Mouse (Mus musculus) forebrain, embryonic 11.5 days (tissue): ENCODE measurements around the gene Polg. TPM values are rescaled to one million over a fixed set of nuclear protein-coding genes. Genes with fewer than 3 reads are reported as not detected.

Experiments
- ATAC-seq: fragments of 200-750 bp; cut with Nextera tagmentation; replicated peaks from 2 replicates; pipeline ENCODE4 v1.8.0; 2017; ENCODE audit warnings: moderate TSS enrichment; ENCODE audit not compliant: low FRiP score
- DNase-seq: peaks from one replicate; pipeline ENCODE4 v3.0.0-alpha.2; 2017; ENCODE audit warnings: low spot score
- H3K27ac ChIP-seq: fragments of 300-500 bp; sonication (generic); 2 replicates; pipeline ENCODE4 v1.5.1; 2014; ENCODE audit warnings: low read depth, low read length
- H3K27me3 ChIP-seq: fragments of 300-500 bp; sonication (generic); 2 replicates; pipeline ENCODE4 v1.6.1; 2014; ENCODE audit warnings: mild to moderate bottlenecking, low read length, mixed read lengths; ENCODE audit not compliant: control insufficient read depth, insufficient read depth
- H3K36me3 ChIP-seq: fragments of 300-500 bp; sonication (generic); 2 replicates; pipeline ENCODE4 v1.6.1; 2014; ENCODE audit warnings: mild to moderate bottlenecking, low read length, moderate library complexity, mixed read lengths; ENCODE audit not compliant: control insufficient read depth, insufficient read depth
- H3K4me1 ChIP-seq: fragments of 300-500 bp; sonication (generic); replicated peaks from 2 replicates; pipeline ENCODE4 v1.6.1; 2014; ENCODE audit warnings: low read length, mixed read lengths; ENCODE audit not compliant: control insufficient read depth, insufficient read depth
- H3K4me2 ChIP-seq: fragments of 300-500 bp; sonication (generic); 2 replicates; pipeline ENCODE4 v1.6.1; 2014; ENCODE audit warnings: low read depth, mild to moderate bottlenecking, low read length, moderate library complexity, mixed read lengths; ENCODE audit not compliant: severe bottlenecking
- H3K4me3 ChIP-seq: fragments of 300-500 bp; sonication (generic); 2 replicates; pipeline ENCODE4 v1.5.1; 2014; ENCODE audit warnings: low read depth, low read length
- H3K9ac ChIP-seq: fragments of 300-500 bp; sonication (generic); 2 replicates; pipeline ENCODE4 v1.6.1; 2014; ENCODE audit warnings: low read length
- H3K9me3 ChIP-seq: fragments of 300-500 bp; sonication (generic); 2 replicates; pipeline ENCODE4 v1.6.1; 2016; ENCODE audit warnings: low read length, mixed read lengths; ENCODE audit not compliant: control insufficient read depth
- WGBS: fragments of 180-500 bp; shearing (Covaris S2); extraction: QIAGEN DNeasy Blood & Tissue Kit; methylation state at CpG from one replicate; pipeline ENCODE4 v1.1.7; 2014; 5-methylcytosine and 5-hydroxymethylcytosine counted together
- polyA plus RNA-seq: library from polyadenylated mRNA; unstranded; fragments of >200 nt; fragmentation: Nextera tagmentation; extraction: Ambion mirVana; gene quantifications from 2 replicates; pipeline ENCODE4 v1.2.1, GENCODE M21; 2014

Gene Polg
- 48.2 and 48.5 TPM in 2 replicates for polyA plus RNA-seq

DNA sequence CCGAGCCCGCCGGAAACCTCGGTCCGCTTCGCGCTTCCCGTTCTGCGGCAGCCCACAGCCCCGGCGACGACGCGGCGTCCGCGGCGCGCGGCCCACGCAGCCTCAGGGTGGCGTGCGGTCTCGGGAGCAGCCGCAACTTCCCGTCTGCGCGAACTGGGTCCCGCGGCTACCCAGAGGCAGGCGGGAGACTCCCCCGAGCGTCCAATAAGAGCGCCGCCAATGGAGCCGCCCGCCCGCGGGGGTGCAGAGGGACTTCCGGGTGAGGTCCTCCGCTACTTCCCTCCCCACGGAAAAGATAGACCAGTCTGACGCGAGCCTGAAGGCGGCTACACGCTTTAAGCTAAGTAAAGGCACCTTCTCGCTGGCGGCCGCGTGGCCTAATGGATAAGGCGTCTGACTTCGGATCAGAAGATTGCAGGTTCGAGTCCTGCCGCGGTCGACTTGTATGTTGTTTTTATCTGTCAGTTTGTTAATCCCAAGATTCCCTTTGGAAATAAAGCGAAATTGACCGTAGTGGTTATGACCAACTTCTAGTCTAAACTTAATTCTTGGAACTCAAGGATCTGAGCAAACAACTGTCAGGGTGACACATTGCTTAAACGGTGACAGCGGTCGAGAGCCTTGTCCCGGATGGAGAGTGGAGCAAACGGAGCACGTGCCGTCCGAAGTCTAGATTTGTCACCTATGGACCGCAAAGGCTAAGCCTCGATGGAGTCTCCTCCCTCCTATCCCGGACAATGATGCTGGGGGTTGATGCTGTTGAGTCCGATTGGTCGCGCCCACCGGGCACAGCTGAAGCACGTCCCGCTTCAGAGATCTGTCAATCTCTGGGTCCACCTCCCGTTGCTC lies at the start of gene Polg:
Gene Polg, minus strand, starts transcription at position 310 of the 849 bp plus-strand sequence.
- under 1% methylated on average over 76 of the region's 76 CpGs for WGBS
- no peaks in the 10 kb centered on the region for H3K27me3 ChIP-seq

DNA sequence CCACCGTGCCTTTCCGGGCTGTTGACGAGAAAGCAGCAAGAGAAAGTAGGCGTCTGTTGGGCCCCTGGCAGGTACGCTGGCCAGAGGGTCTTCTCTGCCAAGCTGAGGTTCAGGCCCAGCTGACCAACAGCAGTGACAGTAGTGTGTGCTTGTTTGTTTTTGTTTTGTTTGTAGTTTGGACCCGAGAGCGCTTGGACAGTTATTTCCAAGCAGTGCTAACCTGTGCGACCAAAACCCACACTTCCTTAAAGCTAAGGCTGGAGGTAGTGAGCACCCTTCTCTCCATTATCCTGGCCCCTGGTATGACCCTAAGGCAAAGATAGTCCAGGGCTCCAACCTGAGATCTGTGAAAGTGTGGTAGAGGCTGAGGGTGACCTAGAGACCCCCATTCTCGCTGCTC lies 49.7 kb upstream of the Polg start:
- no peak for ATAC-seq
- no peaks in the 10 kb centered on the region for H3K36me3 ChIP-seq
- no peak for DNase-seq
- H3K4me1 ChIP-seq, result peaks cover 73% of the 10 kb centered on the region
- H3K9me3 ChIP-seq, result no peaks in the 10 kb centered on the region
- H3K27me3 ChIP-seq, result peaks cover 6% of the 10 kb centered on the region; the same call in 1 of the 2 replicates
- 32% methylated on average over 9 of the region's 9 CpGs for WGBS
- peak overlapping the region; percentile 99 for H3K27ac ChIP-seq
- H3K4me2 ChIP-seq, result peak overlapping the region; percentile 67
- peak overlapping the region; percentile 85 for H3K9ac ChIP-seq
- peak overlapping the region; percentile 30 for H3K4me3 ChIP-seq

More for the DNA sequence above, at the start of gene Polg:
- H3K4me1 ChIP-seq, result peaks cover 12% of the 10 kb centered on the region
- ATAC-seq (peak; percentile 95), DNase-seq (peak; percentile 100)
- no peaks in the 10 kb centered on the region; the same call in 1 of the 2 replicates for H3K36me3 ChIP-seq
- H3K9me3 ChIP-seq, result no peaks in the 10 kb centered on the region
- peak within 1 kb of the TSS; percentile 75 for H3K27ac ChIP-seq
- peak within 1 kb of the TSS; percentile 90 for H3K4me2 ChIP-seq
- peak within 1 kb of the TSS; percentile 91 for H3K4me3 ChIP-seq
- peak within 1 kb of the TSS; percentile 83 for H3K9ac ChIP-seq

DNA sequence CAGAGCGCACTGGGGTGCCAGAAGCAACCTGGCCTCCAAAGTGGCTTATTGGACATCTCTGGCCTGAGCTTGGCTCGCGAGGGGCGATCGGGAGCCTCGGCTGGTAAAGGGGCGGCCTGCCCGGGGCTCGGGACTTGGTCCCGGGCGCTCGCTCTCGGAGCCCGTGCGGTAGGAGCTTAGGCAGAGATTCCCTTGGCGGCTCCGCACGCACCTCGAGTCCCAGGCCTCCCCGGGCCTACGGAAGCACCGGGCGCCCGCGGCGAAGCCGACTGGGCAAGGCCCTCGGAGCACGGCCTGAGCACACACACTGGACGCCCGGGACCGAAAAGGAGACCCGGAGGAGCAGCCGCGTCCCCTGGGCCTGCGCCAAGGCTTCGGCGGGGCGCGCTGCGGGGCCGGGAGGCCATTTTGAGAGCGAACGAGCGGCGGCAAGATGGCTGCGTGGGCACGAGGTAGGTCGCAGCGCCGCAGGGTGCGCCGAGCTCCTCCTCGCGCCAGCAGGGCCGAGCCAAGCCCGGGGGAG lies 49.1 kb upstream of the Polg start:
- DNase-seq, result peak; percentile 83
- Histone ChIP-seq H3K4me2 (peak overlapping the region; percentile 67), H3K27me3 (peaks cover 9% of the 10 kb centered on the region; the same call in 1 of the 2 replicates)

DNA sequence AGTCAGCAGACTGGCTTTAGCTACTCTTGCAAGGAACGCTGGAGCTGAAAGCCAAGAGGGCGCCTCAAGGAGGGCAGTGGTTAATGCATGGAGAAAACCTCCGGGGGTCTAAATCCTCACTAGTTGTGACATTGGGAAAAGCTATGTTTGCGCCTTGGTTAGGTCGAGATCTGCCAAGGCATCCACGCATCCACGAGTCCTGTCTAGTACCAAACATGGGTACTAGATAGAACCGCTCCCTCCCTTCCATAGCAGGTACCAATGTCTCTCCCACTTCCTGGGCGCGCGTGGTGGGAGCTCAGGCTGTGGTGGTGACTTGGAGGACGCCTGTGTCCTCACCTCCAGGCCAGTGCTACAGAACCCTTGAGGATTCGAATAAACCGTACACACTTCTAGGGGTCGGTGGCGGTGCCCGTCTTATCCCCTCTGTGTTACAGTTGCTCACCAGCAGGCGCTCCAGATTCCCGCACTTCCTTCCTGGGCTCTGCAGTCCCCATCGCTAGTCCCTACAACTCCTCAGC lies 48.3 kb upstream of the Polg start:
- Histone ChIP-seq H3K4me3 (peak overlapping the region; percentile 30), H3K4me2 (peak overlapping the region; percentile 67), H3K36me3 (no peaks in the 10 kb centered on the region; the same call in 1 of the 2 replicates), H3K9ac (peak overlapping the region; percentile 85), H3K4me1 (peaks cover 64% of the 10 kb centered on the region), H3K9me3 (no peaks in the 10 kb centered on the region), H3K27me3 (peaks cover 9% of the 10 kb centered on the region; the same call in 1 of the 2 replicates), H3K27ac (peak overlapping the region; percentile 99)
- peak; percentile 80 for DNase-seq
- 0 out of 2 replicates have a peak, but pooled peaks have one; percentile 6 for ATAC-seq
- WGBS, result 7% methylated on average over 20 of the region's 20 CpGs

More for the DNA sequence above, 49.1 kb upstream of the Polg start:
- no peak for ATAC-seq
- peak overlapping the region; percentile 85 for H3K9ac ChIP-seq
- H3K4me3 ChIP-seq, result peak overlapping the region; percentile 30
- no peaks in the 10 kb centered on the region for H3K9me3 ChIP-seq
- H3K36me3 ChIP-seq, result no peaks in the 10 kb centered on the region
- peaks cover 70% of the 10 kb centered on the region for H3K4me1 ChIP-seq
- peak overlapping the region; percentile 99 for H3K27ac ChIP-seq
- WGBS, result under 1% methylated on average over 57 of the region's 57 CpGs

DNA sequence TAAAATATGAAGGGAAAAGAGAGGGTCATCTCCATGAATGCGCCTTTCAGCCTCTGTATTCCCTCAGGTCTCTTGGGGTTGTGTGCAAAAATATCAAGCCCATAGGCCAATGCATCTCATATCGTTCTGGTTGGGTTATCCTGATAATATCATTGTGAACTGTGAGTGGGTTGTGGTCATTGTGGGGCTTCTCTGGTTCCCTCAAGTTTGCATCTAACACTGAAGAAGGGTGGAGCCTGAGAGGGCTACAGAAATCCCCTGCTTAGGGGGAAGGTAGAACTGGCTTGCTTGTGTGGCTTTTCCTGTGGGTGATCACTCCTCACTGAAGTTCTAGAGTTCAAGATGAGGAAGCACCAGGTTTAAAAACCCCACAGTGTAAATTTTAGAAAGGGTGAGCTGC lies 47.3 kb upstream of the Polg start:
- Histone ChIP-seq H3K27me3 (peaks cover 8% of the 10 kb centered on the region; the same call in 1 of the 2 replicates), H3K36me3 (peaks cover 4% of the 10 kb centered on the region; the same call in 1 of the 2 replicates), H3K4me2 (peak overlapping the region; percentile 67), H3K9ac (peak overlapping the region; percentile 85), H3K27ac (peak overlapping the region; percentile 99), H3K4me1 (peaks cover 56% of the 10 kb centered on the region), H3K4me3 (0 out of 2 replicates have a peak overlapping the region, but pooled peaks have one; percentile 30), H3K9me3 (no peaks in the 10 kb centered on the region)
- no peak for ATAC-seq
- WGBS, result 5% methylated on average over 2 of the region's 2 CpGs
- peak; percentile 55 for DNase-seq

DNA sequence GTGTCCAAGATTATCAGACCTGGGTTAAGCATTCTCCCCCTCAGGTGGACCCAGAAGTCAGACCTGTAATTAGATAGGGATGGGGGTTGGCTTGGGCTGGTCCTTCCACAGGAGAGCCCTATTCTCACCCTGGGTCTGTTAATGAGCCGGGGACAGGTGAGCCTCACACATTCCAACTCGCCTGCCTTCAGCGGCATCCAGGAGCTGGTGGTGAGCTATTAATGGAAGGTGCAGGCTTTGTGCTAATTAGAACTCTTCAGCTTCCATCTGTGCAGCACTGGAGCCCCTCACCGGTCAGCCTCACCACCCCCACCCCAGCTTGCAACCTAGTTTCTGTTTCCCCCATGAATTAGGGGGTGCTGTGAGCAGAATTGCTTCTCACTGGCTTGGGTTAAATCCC lies 46.3 kb upstream of the Polg start:
- DNase-seq (peak; percentile 73), ATAC-seq (peak; percentile 13; the same call in 1 of the 2 replicates)
- Histone ChIP-seq H3K27me3 (peaks cover 10% of the 10 kb centered on the region), H3K9ac (peak overlapping the region; percentile 98), H3K4me3 (peak overlapping the region; percentile 1; the same call in 1 of the 2 replicates), H3K36me3 (peaks cover 4% of the 10 kb centered on the region; the same call in 1 of the 2 replicates), H3K9me3 (no peaks in the 10 kb centered on the region), H3K4me2 (peak overlapping the region; percentile 72), H3K4me1 (peaks cover 51% of the 10 kb centered on the region), H3K27ac (peak overlapping the region; percentile 99)
- 0% methylated on average over 4 of the region's 4 CpGs for WGBS

DNA sequence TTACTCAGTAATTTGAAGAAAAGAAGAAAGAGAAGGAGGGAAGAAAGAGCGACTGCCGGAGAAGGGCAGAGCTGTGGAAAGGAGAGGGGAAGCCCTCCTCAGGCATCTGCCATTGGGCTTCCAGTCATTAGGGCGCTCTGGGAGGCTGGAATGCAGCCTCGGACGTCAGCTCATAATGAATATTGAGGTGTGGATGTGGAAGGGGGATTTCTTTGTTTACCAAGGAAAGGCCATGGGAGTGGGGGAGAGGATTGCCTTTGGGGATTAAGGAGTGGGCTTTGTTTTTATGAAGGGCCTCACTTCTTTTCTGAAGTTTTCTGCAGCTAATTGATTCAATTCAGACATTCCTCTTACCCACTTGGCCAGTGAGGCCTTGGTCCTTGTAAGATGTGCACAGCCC lies 45.5 kb upstream of the Polg start:
- Histone ChIP-seq H3K4me1 (peaks cover 44% of the 10 kb centered on the region), H3K36me3 (peaks cover 4% of the 10 kb centered on the region; the same call in 1 of the 2 replicates)
- peak; percentile 84 for DNase-seq

DNA sequence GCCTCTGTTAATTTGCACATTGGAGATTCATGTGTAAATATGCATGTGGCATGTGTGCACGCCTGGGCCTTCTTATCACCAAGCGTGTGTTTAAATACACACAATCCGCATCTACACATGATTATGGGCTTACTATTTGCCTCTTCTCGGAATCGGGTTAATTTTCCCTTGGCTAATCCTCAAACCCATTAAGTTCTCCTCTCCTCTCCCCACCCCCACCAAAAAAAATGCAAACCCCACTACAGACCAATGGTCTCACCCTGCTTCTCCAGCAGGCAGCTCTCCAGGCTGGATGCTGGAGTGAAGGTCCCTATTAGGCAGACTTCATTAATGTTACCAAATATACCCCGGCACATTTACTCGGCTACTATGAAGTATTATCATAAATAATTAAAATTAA lies 45.0 kb upstream of the Polg start:
- H3K9me3 ChIP-seq, result no peaks in the 10 kb centered on the region
- H3K4me1 ChIP-seq, result peaks cover 41% of the 10 kb centered on the region
- peaks cover 18% of the 10 kb centered on the region for H3K27me3 ChIP-seq
- DNase-seq (peak; percentile 61), ATAC-seq (peak; percentile 32; the same call in 1 of the 2 replicates)
- peaks cover 4% of the 10 kb centered on the region; the same call in 1 of the 2 replicates for H3K36me3 ChIP-seq
- H3K4me2 ChIP-seq, result peak overlapping the region; percentile 72
- H3K4me3 ChIP-seq, result peak overlapping the region; percentile 76
- peak overlapping the region; percentile 99 for H3K27ac ChIP-seq
- WGBS, result 3% methylated on average over 7 of the region's 7 CpGs
- peak overlapping the region; percentile 98 for H3K9ac ChIP-seq

More for the DNA sequence above, 45.5 kb upstream of the Polg start:
- peak overlapping the region; percentile 76 for H3K4me3 ChIP-seq
- under 1% methylated on average over 5 of the region's 5 CpGs for WGBS
- no peaks in the 10 kb centered on the region for H3K9me3 ChIP-seq
- H3K27ac ChIP-seq, result peak overlapping the region; percentile 99
- H3K27me3 ChIP-seq, result peaks cover 15% of the 10 kb centered on the region
- peak overlapping the region; percentile 98 for H3K9ac ChIP-seq
- peak; percentile 52 for ATAC-seq
- H3K4me2 ChIP-seq, result peak overlapping the region; percentile 72
